Mouse (Mus musculus) heart, adult 2 months (tissue): ENCODE data around the gene Slc25a25.

ENCODE experiments used
- CTCF ChIP-seq: fragments of 200-600 bp; IDR thresholded peaks from 2 replicates; pipeline ENCODE4 v1.8.1; 2022; ENCODE audit warnings: antibody characterized with exemption, mild to moderate bottlenecking, moderate library complexity
- EP300 ChIP-seq: fragments of 200-500 bp; IDR thresholded peaks from 2 replicates; pipeline ENCODE4 v1.6.1; 2011; ENCODE audit warnings: low read depth, low read length, control low read depth; ENCODE audit not compliant: insufficient read depth
- POLR2A ChIP-seq: fragments of 200-500 bp; IDR thresholded peaks from 2 replicates; pipeline ENCODE4 v1.6.1; 2011; ENCODE audit warnings: mild to moderate bottlenecking, low read depth, low read length, control low read depth; ENCODE audit not compliant: insufficient read depth

- TF ChIP-seq CTCF: no peak
- no peak for TF ChIP-seq POLR2A
- no peak for TF ChIP-seq EP300
Observed at GRCm38 (mm10) chr2:32408429-32409424, 42.5 kb downstream of the Slc25a25 start.
